Mouse (Mus musculus): ENCODE data around the gene Gm11084. TPM values are rescaled to one million over a fixed set of nuclear protein-coding genes. Genes with fewer than 3 reads are reported as not detected.

Gm11084 gene
- polyA plus RNA-seq (2012; rRNA removed): not detected in 2 replicates

DNA sequence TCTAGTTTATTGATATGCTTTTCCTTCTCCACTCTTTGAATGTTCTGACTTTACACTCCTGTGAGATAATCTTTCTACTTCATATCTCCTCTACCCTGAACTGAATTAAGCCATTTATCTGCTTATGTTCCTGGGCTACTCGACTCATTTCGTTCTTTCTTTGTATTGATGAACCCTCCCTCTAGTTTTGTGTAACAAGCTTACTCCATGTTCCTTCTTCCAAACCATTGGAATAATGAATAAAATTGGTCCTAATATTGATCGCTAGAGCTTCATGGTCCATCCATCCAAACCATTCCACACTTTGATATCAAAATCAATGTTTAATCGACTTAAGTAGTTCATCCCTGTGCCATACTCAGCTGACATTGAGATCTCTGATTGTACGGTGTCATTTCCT, at the start of gene Gm11084:
Gene Gm11084 (minus strand): TSS at position 101 of the 400 bp plus-strand sequence.

DNA sequence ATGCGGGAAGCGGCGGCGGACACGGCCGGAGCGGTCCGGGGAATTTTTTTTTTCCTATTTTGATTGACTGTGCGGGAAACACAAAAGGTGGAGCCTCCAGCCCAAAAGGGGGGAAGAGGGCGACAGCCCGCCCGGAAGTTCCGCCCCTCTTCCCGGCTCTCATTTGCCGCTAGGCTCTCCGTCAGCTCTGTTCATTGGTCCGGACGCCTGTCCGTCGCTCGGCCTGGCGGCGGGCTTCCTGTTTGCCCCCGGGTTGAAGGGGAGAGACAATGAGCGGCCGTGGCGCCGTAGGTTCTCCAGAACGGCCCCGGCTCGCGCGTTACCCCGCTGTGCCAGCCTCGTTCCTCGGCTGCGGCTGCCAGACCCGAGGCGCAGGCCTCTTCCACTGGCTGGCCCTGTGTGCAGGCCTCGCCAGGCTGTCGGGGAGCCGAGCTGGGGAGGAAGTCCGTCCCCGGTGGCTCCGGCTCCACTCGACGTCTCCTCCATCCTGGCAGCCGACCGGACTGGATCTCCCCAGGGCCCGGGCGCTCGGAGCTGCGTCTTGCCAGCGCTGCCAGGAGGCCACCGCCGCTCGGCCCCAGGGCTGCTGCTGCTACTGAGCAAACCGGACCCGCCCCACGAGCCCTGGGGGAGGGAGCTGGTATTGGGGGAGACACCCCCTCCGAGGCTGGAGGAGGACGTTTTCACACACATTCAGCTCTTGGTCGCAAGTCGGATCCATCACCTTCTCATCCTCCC, 6.0 kb downstream of the Gm11084 start, which contains the start of gene Sp3:
Gene Sp3 (minus strand): TSS at position 110 of the 738 bp plus-strand sequence.

Other genes with a start within 250 kb of the Gm11084 start
- 16.3 and 16.6 TPM in 2 replicates for gene Sp3, start 6.3 kb downstream of the Gm11084 start, polyA plus RNA-seq (2012; rRNA removed)
- 18.5 and 19.6 TPM in 2 replicates for gene Ola1, start 232.2 kb upstream of the Gm11084 start, polyA plus RNA-seq (2012; rRNA removed)